ENCODE assay signal across 7 mouse cellular contexts in the genomic region with DNA sequence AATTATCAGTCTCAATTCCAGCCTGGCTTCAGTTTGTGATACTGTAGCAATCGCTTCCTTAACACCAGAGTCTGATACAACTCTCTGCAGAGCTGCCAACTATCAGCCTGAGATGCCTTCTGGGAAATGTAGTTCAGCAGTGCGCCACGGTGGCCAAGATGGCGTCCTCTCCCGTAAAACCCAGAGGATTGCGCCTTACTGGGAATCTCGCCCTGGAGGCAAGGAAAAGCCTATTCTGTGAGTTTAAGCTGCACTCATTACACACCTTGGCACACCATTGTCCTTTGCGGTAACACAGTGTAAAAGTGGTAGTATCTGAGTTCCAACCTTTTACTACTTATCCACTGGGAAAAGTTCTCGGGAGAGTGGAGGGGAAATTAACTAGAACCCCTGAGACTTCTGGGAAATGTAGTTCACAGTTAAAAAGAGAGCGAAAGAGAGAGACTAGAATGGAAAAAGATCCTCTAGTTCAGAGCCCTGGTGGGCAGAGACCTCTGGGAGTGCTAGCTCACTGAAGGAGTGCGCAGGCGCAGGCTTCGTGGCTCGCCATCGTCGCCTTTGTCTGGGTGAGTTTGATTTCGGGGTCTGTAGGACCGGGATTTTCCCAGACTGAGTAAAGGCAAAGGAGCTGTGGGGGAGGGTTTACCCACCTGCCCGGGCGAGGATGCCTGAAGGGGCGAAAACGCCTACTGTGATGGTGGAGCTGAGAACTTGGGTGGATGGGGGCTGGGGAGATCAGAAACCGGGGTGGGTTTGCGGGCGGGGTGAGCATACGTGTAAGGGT. TPM values are rescaled to one million over a fixed set of nuclear protein-coding genes. Genes with fewer than 3 reads are reported as not detected.
A peak's percentile ranks its signal among the peaks of the same experiment; 100 is the strongest.
DNase-seq lines count a peak whose midpoint lies in the region; ATAC-seq lines count a peak whose summit lies in the region.

Zfp260 (plus strand) TSS at position 132 of the 784 bp plus-strand sequence.

- H3K4me3 ChIP-seq in intestine, embryonic 15.5 days (replicated peaks) = peak within 1 kb of the TSS; percentile 63
- peak within 1 kb of the TSS; percentile 75 for H3K4me3 ChIP-seq in midbrain, embryonic 10.5 days

- peaks cover 9% of the 10 kb centered on the region; the same call in 1 of the 2 replicates for H3K4me1 ChIP-seq in intestine, embryonic 15.5 days (replicated peaks)
- peaks cover 25% of the 10 kb centered on the region for H3K4me1 ChIP-seq in midbrain, embryonic 10.5 days

- peaks cover 9% of the 10 kb centered on the region; the same call in 1 of the 2 replicates for H3K36me3 ChIP-seq in intestine, embryonic 15.5 days
- peaks cover 29% of the 10 kb centered on the region for H3K36me3 ChIP-seq in midbrain, embryonic 10.5 days

- H3K9me3 ChIP-seq in intestine, embryonic 15.5 days = no peaks in the 10 kb centered on the region
- no peaks in the 10 kb centered on the region; the same call in 1 of the 2 replicates for H3K9me3 ChIP-seq in midbrain, embryonic 10.5 days (replicated peaks)

- peak; percentile 88 for ATAC-seq in intestine, embryonic 15.5 days

- peak within 1 kb of the TSS; percentile 67 for H3K4me2 ChIP-seq in intestine, embryonic 15.5 days (replicated peaks)

- H3K27me3 ChIP-seq in intestine, embryonic 15.5 days (replicated peaks) = no peaks in the 10 kb centered on the region
- no peaks in the 10 kb centered on the region for H3K27me3 ChIP-seq in midbrain, embryonic 10.5 days (ENCODE audit: low read depth, poor library complexity, severe bottlenecking)

- intact Hi-C loops in gastrocnemius, postnatal 36 days (cut with DNase I) = loop anchor here (5.0 kb wide), 1 partner anchor 82 kb away; no protein-coding TSS in a partner anchor
- intact Hi-C loops in left cerebral cortex, postnatal 25 days (cut with DNase I) = loop anchor here (2.0 to 5.0 kb wide), 3 partner anchors 26 to 83 kb away; partner anchors contain the start of genes Zfp146 and Zfp382

- H3K9ac ChIP-seq in intestine, embryonic 15.5 days = peak within 1 kb of the TSS; percentile 82

- DNase-seq in adrenal gland, adult 2 months = peak; percentile 92
- peak; percentile 91 for DNase-seq in embryo, embryonic 11.5 days (ENCODE audit: low read depth, low spot score)
- peak; percentile 82 to 85 for DNase-seq in gastrocnemius, postnatal 36 days
- peak; percentile 92 to 96 for DNase-seq in left cerebral cortex, postnatal 25 days (ENCODE audit: low spot score in 2 of 2)
- peak; percentile 95 for DNase-seq in midbrain, embryonic 10.5 days (ENCODE audit: low spot score)
- DNase-seq in right cerebral cortex, postnatal 4 days = peak; percentile 92

- H3K27ac ChIP-seq in intestine, embryonic 15.5 days = peak within 1 kb of the TSS; percentile 97
- peak within 1 kb of the TSS; percentile 98 for H3K27ac ChIP-seq in midbrain, embryonic 10.5 days (replicated peaks)

- WGBS in intestine, embryonic 15.5 days = under 1% methylated on average over 26 of the region's 26 CpGs
- WGBS in midbrain, embryonic 10.5 days = under 1% methylated on average over 26 of the region's 26 CpGs

RNA-seq across cellular contexts. Expression of gene Zfp260, which starts in this region (rescaled TPM):
- total RNA-seq in adrenal gland, adult 2 months (2021) = 10 to 100 TPM; 35.4 to 39.5 TPM
- polyA plus RNA-seq in adrenal gland, adult 2 months (2012; rRNA removed) = 6.2 and 9.7 TPM in 2 replicates
- total RNA-seq in gastrocnemius, postnatal 36 days (2021) = 10 to 100 TPM; 25.9 to 28.9 TPM
- 71.0 and 82.3 TPM in 2 replicates for polyA plus RNA-seq in intestine, embryonic 15.5 days (2015; fragmentation: Nextera tagmentation; extraction: Ambion mirVana)
- 10 to 100 TPM; 64.5 to 64.6 TPM for total RNA-seq in left cerebral cortex, postnatal 25 days (2021)
- polyA plus RNA-seq in midbrain, embryonic 10.5 days (2016; fragmentation: Nextera tagmentation; extraction: Ambion mirVana) = 113 and 116 TPM in 2 replicates

Comparison
In these comparisons a context has a peak if more than half of its experiments do, and no peak if none do; other contexts are left out.
1. Peak in every context shown above with its lines: DNase-seq, ATAC-seq, H3K4me3 ChIP-seq and H3K27ac ChIP-seq.